ENCODE assay signal across 23 mouse cellular contexts in genomic region chr19:40481115-40481514, GRCm38 (mm10).
"Had no signal": no experiment of that assay in that cellular context is flagged by ENCODE, and none has a peak within 500 bp of the region (broad histone marks: within the 10 kb centered on the region; RNA-seq: fewer than 3 reads in every experiment).

No protein-coding gene starts in this region.

- H3K4me2 ChIP-seq: kidney, embryonic 15.5 days; limb, embryonic 13.5 days; lung, embryonic 14.5 days; midbrain, embryonic 13.5 days; neural tube, embryonic 13.5 days; stomach, embryonic 15.5 days had no signal

- H3K27ac ChIP-seq: kidney, embryonic 15.5 days; limb, embryonic 10.5 days; limb, embryonic 13.5 days; liver, embryonic 14.5 days; midbrain, embryonic 10.5 days; midbrain, embryonic 13.5 days; neural tube, embryonic 13.5 days; stomach, embryonic 15.5 days had no signal

- H3K9me3 ChIP-seq: kidney, embryonic 15.5 days; limb, embryonic 10.5 days; midbrain, embryonic 10.5 days; midbrain, embryonic 13.5 days; stomach, embryonic 15.5 days had no signal

- ATAC-seq: liver, postnatal 0 days; lung, postnatal 0 days; midbrain, embryonic 13.5 days; midbrain, embryonic 16.5 days had no signal

- H3K9ac ChIP-seq: kidney, embryonic 15.5 days; limb, embryonic 13.5 days; liver, embryonic 14.5 days; liver, postnatal 0 days; lung, embryonic 14.5 days; midbrain, embryonic 13.5 days; neural tube, embryonic 13.5 days; stomach, embryonic 15.5 days had no signal

- H3K27me3 ChIP-seq: kidney, embryonic 15.5 days; limb, embryonic 13.5 days; megakaryocyte, embryonic 14.5 days; midbrain, embryonic 13.5 days; neural tube, embryonic 13.5 days; stomach, embryonic 15.5 days had no signal

- H3K36me3 ChIP-seq: limb, embryonic 10.5 days; midbrain, embryonic 10.5 days; midbrain, embryonic 13.5 days; stomach, embryonic 15.5 days had no signal

- DNase-seq: kidney, adult 18-20 months; kidney, postnatal 10 days; kidney, postnatal 36 days; liver; liver, postnatal 0 days; lung, embryonic 14.5 days; retina, postnatal 1 day; right cerebral cortex, postnatal 25 days; spleen, adult 18-20 months; thymus, adult 18-20 months; thymus, postnatal 36 days had no signal

- H3K4me3 ChIP-seq: kidney, embryonic 15.5 days; limb, embryonic 10.5 days; limb, embryonic 13.5 days; megakaryocyte, embryonic 14.5 days; midbrain, embryonic 10.5 days; midbrain, embryonic 13.5 days; myocyte; neural tube, embryonic 13.5 days; stomach, embryonic 15.5 days had no signal
